Mouse (Mus musculus) ES-Bruce4 (cell line): ENCODE data around the gene Plac1.

ENCODE experiments used
- CTCF ChIP-seq: IDR thresholded peaks from one replicate; pipeline ENCODE4 v1.8.1; 2011; ENCODE audit warnings: low read depth, low read length
- EP300 ChIP-seq: IDR thresholded peaks from 2 replicates; pipeline ENCODE4 v1.6.1; 2011; ENCODE audit warnings: low read depth, low read length; ENCODE audit not compliant: insufficient read depth

DNA sequence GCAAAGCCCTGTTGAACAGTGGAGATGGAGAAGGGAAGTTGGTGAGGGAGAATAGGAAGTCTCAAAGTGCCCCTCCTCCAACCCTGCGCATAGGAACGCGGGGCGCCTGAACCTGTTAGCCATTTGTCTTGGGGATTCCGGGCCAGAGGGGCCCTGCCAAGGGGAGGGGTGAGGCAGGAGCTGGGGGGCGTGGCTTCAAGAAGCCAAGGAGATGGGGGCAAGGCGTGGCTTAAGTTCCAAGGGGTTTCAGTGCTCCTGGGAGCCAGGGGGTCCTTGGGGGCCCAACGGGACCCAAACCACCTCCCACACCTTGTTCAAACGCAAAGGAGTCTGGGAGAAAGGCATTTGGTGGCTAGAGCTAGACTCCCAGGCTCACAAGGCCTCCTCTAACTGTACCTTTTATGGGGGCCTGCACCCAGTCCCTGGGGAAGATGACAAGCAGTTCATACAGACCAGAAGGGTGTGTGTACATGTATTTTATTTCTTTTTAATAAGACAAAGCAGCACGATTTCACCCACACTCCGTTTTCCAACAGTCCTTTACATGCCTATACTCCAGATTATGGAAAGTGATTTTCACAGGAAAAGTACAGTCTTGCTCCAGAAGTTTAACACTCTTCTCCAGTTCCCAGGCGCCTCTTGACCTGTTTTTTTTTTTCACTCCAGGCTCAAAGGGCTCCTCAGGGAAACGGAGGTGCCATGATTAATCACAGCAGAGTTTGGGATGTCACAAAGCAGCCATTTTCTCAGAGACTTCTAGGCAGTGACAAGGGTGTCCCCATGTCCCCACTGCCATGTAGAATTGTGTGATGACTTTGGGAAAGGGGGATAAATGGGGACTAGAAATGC, 187.0 kb downstream of the Plac1 start:
- TF ChIP-seq CTCF, result no peak
- no peak for TF ChIP-seq EP300
